Mouse (Mus musculus) midbrain, embryonic 14.5 days (tissue): Measurements from ENCODE around the gene Btg3. TPM values are rescaled to one million over a fixed set of nuclear protein-coding genes. Genes with fewer than 3 reads are reported as not detected.

Experiments used
- ATAC-seq: fragments of 200-750 bp; cut with Nextera tagmentation; 2 replicates; pipeline ENCODE4 v1.8.0; 2017; ENCODE audit warnings: moderate number of reproducible peaks, moderate library complexity; ENCODE audit not compliant: low FRiP score, low TSS enrichment
- DNase-seq: peaks from one replicate; pipeline ENCODE4 v3.0.0-alpha.2; 2015
- H3K27ac ChIP-seq: fragments of 300-500 bp; sonication (generic); replicated peaks from 2 replicates; pipeline ENCODE4 v1.5.1; 2014; ENCODE audit warnings: mild to moderate bottlenecking, low read depth, low read length, moderate library complexity
- H3K27me3 ChIP-seq: fragments of 300-500 bp; sonication (generic); 2 replicates; pipeline ENCODE4 v1.6.1; 2014; ENCODE audit warnings: low read length, control low read depth, mixed read lengths; ENCODE audit not compliant: control insufficient read depth, insufficient read depth
- H3K36me3 ChIP-seq: fragments of 300-500 bp; sonication (generic); 2 replicates; pipeline ENCODE4 v1.6.1; 2014; ENCODE audit warnings: low read length, control low read depth; ENCODE audit not compliant: control insufficient read depth, insufficient read depth
- H3K4me1 ChIP-seq: fragments of 300-500 bp; sonication (generic); 2 replicates; pipeline ENCODE4 v1.6.1; 2014; ENCODE audit warnings: mild to moderate bottlenecking, antibody characterized with exemption, low read length, control low read depth; ENCODE audit not compliant: control insufficient read depth, insufficient read depth
- H3K4me2 ChIP-seq: fragments of 300-500 bp; sonication (generic); 2 replicates; pipeline ENCODE4 v1.6.1; 2014; ENCODE audit warnings: mild to moderate bottlenecking, low read length, moderate library complexity
- H3K4me3 ChIP-seq: fragments of 300-500 bp; sonication (generic); replicated peaks from 2 replicates; pipeline ENCODE4 v1.5.1; 2014; ENCODE audit warnings: low read depth, low read length
- H3K9ac ChIP-seq: fragments of 300-500 bp; sonication (generic); replicated peaks from 2 replicates; pipeline ENCODE4 v1.6.1; 2014; ENCODE audit warnings: mild to moderate bottlenecking, low read length, moderate library complexity
- H3K9me3 ChIP-seq: fragments of 300-500 bp; sonication (generic); 2 replicates; pipeline ENCODE4 v1.6.1; 2016; ENCODE audit warnings: low read length, control low read depth, mixed read lengths; ENCODE audit not compliant: control insufficient read depth
- WGBS: fragments of 180-500 bp; shearing (Covaris S2); extraction: QIAGEN DNeasy Blood & Tissue Kit; methylation state at CpG from one replicate; pipeline ENCODE4 v1.1.7; 2014; 5-methylcytosine and 5-hydroxymethylcytosine counted together
- polyA plus RNA-seq: library from polyadenylated mRNA; unstranded; fragments of >200 nt; fragmentation: Nextera tagmentation; extraction: Ambion mirVana; gene quantifications from 2 replicates; pipeline ENCODE4 v1.2.1, GENCODE M21; 2014

Gene Btg3
- polyA plus RNA-seq, 1 experiment from 2014 or later = 22.9 TPM

- ATAC-seq = no peak
- WGBS = 62% methylated on average over 8 of the region's 8 CpGs
- H3K9ac ChIP-seq = no peak overlapping the region
- H3K36me3 ChIP-seq = peaks cover 53% of the 10 kb centered on the region
- no peak overlapping the region for H3K4me3 ChIP-seq
- no peak overlapping the region for H3K4me2 ChIP-seq
- H3K4me1 ChIP-seq = no peaks in the 10 kb centered on the region
- DNase-seq = no peak
- no peaks in the 10 kb centered on the region for H3K27me3 ChIP-seq
- H3K9me3 ChIP-seq = no peaks in the 10 kb centered on the region
- no peak overlapping the region for H3K27ac ChIP-seq
These were observed 39.8 kb downstream of the Btg3 start for GRCm38 (mm10) chr16:78337226-78337625.

DNA sequence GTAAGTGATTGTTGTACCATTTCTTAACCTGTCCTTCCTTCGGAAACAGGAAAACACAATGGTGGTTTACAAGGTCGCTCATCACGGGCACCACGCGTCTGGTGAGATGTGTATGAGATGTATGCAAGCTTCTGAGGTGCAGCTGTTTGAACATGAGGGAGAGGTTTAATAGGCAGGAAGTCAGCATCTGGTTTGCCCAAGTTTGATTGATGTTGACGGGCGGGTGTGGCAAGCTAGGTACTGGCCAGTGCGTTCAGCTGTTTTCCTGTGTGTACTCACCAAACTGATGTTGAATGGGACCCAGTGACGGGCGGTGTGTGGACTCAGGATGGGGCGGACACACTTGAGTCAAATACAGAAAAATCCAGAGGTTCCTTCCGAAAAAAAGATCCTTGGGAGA, 49.0 kb downstream of the Btg3 start:
- no peak overlapping the region for H3K4me2 ChIP-seq
- no peaks in the 10 kb centered on the region for H3K9me3 ChIP-seq
- no peak overlapping the region for H3K27ac ChIP-seq
- H3K4me3 ChIP-seq = no peak overlapping the region
- ATAC-seq = no peak
- no peak for DNase-seq
- peaks cover under 1% of the 10 kb centered on the region; the same call in 1 of the 2 replicates for H3K4me1 ChIP-seq
- WGBS = 96% methylated on average over 12 of the region's 12 CpGs
- no peaks in the 10 kb centered on the region for H3K27me3 ChIP-seq
- H3K36me3 ChIP-seq = peaks cover 68% of the 10 kb centered on the region
- no peak overlapping the region for H3K9ac ChIP-seq

DNA sequence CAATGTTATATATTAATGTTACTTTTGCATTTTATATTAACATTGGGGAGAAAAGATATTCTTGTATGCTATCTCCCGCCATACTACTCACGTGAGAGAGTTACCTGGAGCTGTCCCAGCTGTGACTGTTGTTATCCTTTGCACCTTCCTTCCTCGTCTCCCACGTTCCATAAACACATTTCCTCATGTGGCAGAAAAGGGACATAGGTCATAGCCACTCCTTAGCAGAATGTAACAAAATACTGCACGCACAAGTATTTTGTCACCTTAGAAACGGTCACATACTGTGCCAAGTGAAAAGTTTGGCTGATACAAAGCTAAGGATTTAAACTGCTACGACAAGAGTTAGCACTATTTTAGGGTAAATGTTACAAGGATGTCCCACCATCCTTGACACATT, 49.4 kb downstream of the Btg3 start:
- Histone ChIP-seq H3K36me3 (peaks cover 64% of the 10 kb centered on the region), H3K4me1 (peaks cover 5% of the 10 kb centered on the region; the same call in 1 of the 2 replicates), H3K27me3 (no peaks in the 10 kb centered on the region), H3K4me2 (no peak overlapping the region), H3K27ac (no peak overlapping the region), H3K9me3 (no peaks in the 10 kb centered on the region), H3K9ac (no peak overlapping the region), H3K4me3 (no peak overlapping the region)
- 96% methylated on average over 7 of the region's 7 CpGs for WGBS
- DNase-seq (no peak), ATAC-seq (no peak)

DNA sequence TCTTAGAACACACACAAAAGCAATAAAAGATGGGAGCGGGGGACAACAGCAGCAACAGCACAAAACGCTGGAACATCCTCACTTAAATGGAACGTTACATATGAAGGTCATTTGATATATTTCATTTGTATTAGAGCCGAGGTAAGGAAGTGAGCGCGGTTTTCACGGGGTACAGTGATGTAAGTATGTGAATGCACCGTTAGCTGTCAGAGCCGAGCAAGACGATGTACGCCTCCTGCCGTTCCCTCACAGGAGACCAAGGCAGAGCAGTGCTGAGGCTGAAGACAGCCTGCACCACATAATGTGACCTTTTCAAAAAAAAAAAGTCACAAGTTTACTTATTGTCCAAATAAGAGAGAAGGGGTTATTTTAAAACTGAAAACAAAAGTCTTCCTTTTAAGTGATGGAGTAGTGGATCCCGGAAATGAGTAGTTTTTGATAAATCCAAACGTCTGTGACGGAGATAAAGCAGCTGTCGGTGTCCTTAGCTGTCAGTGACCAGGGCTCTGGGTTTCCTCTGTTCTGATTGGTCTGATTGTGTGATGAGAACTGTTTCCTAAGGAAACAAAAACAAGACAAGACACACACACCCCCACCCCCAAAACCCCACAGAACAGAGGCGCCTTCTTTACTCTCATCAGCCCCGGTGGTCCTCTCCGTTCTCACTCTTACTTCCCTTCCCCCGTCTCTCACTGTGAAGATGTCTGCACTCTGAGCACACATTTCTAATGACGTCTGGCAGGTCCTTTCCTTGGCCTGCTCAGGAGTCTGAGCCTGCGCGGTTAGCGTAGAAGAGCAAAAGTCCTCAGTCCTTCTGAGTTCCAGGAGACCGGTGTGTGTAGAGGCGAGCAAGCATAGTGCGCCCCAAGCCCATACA, 50.8 kb downstream of the Btg3 start:
- DNase-seq = no peak
- H3K27ac ChIP-seq = no peak overlapping the region
- H3K9me3 ChIP-seq = no peaks in the 10 kb centered on the region
- peaks cover 17% of the 10 kb centered on the region for H3K4me1 ChIP-seq
- peaks cover 54% of the 10 kb centered on the region for H3K36me3 ChIP-seq
- H3K4me3 ChIP-seq = no peak overlapping the region
- no peak overlapping the region for H3K4me2 ChIP-seq
- WGBS = 88% methylated on average over 27 of the region's 27 CpGs
- H3K9ac ChIP-seq = no peak overlapping the region
- H3K27me3 ChIP-seq = no peaks in the 10 kb centered on the region
- no peak for ATAC-seq

GRCm38 (mm10) chr16:78322140-78322539, 54.9 kb downstream of the Btg3 start:
- DNase-seq (peak; percentile 59), ATAC-seq (no peak; the same call in 1 of the 2 replicates)
- 4% methylated on average over 7 of the region's 7 CpGs for WGBS
- 0 out of 2 replicates have a peak overlapping the region, but pooled peaks have one; percentile 33 for H3K27ac ChIP-seq
- no peak overlapping the region for H3K9ac ChIP-seq
- H3K4me3 ChIP-seq = no peak overlapping the region
- H3K4me1 ChIP-seq = peaks cover 22% of the 10 kb centered on the region
- H3K27me3 ChIP-seq = no peaks in the 10 kb centered on the region
- H3K4me2 ChIP-seq = peak overlapping the region; percentile 12
- H3K9me3 ChIP-seq = no peaks in the 10 kb centered on the region
- peaks cover 20% of the 10 kb centered on the region for H3K36me3 ChIP-seq

DNA sequence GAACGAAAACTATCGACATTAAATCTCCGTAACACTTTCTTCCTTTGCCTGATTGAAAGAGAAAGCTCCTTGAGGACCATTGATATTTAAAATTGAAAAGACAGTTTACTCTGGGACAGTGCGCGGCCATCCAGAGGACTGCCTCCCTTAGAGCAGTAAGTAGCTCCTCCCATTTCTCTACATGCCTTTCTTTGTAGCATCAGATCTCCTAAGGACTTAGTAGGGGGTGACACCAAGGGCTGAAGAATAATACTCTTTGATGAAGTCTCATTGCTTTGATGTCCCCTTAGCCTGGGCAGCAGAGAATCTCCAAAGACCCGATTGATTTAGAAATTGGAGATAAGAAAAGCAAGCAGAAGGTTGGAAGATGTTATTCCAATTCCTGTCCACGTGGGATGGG, 55.4 kb downstream of the Btg3 start:
- no peaks in the 10 kb centered on the region for H3K9me3 ChIP-seq
- H3K4me1 ChIP-seq = peaks cover 22% of the 10 kb centered on the region
- H3K4me2 ChIP-seq = peak overlapping the region; percentile 12
- H3K36me3 ChIP-seq = peaks cover 14% of the 10 kb centered on the region
- peak; percentile 32 for DNase-seq
- no peak overlapping the region for H3K9ac ChIP-seq
- 0 out of 2 replicates have a peak overlapping the region, but pooled peaks have one; percentile 33 for H3K27ac ChIP-seq
- 0 out of 2 replicates have a peak, but pooled peaks have one; percentile 48 for ATAC-seq
- WGBS = 2% methylated on average over 7 of the region's 7 CpGs
- no peaks in the 10 kb centered on the region for H3K27me3 ChIP-seq
- H3K4me3 ChIP-seq = no peak overlapping the region

GRCm38 (mm10) chr16:78319711-78320110, 57.3 kb downstream of the Btg3 start:
- Histone ChIP-seq H3K9me3 (no peaks in the 10 kb centered on the region), H3K27me3 (no peaks in the 10 kb centered on the region), H3K36me3 (no peaks in the 10 kb centered on the region), H3K27ac (no peak overlapping the region), H3K4me1 (peaks cover 22% of the 10 kb centered on the region), H3K4me3 (no peak overlapping the region), H3K9ac (no peak overlapping the region), H3K4me2 (no peak overlapping the region)
- 67% methylated on average over 7 of the region's 7 CpGs for WGBS
- DNase-seq = no peak
- no peak for ATAC-seq

DNA sequence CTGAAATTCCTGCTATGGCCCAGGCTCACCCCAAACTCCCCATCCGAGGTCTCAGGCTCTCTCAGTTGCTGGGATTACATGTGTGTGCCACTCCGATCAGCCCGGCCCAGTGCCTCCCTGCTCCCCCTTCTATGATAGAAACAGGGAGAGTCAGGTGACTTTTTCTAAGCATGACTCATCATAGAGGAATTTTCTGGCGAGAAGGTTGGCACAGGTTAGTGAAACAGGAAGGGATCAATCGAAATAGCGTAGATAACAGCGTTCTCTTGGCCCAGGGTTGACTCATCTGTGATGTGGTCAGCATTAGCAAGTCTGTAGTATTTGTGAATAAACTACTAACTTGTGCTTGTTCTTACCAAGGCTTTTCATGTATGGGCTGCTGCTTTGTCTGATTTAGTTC, 59.0 kb downstream of the Btg3 start:
- Histone ChIP-seq H3K9ac (no peak overlapping the region), H3K27me3 (no peaks in the 10 kb centered on the region), H3K4me1 (peaks cover 36% of the 10 kb centered on the region), H3K4me2 (no peak overlapping the region), H3K36me3 (no peaks in the 10 kb centered on the region), H3K27ac (no peak overlapping the region), H3K4me3 (no peak overlapping the region), H3K9me3 (no peaks in the 10 kb centered on the region)
- ATAC-seq = no peak
- no peak for DNase-seq
- WGBS = 90% methylated on average over 7 of the region's 7 CpGs

- no peaks in the 10 kb centered on the region for H3K36me3 ChIP-seq
- no peak overlapping the region for H3K4me3 ChIP-seq
- H3K9me3 ChIP-seq = no peaks in the 10 kb centered on the region
- H3K4me1 ChIP-seq = peaks cover 28% of the 10 kb centered on the region
- H3K4me2 ChIP-seq = no peak overlapping the region
- no peaks in the 10 kb centered on the region for H3K27me3 ChIP-seq
- ATAC-seq = no peak
- no peak overlapping the region for H3K9ac ChIP-seq
- peak; percentile 71 for DNase-seq
- no peak overlapping the region for H3K27ac ChIP-seq
- WGBS = 84% methylated on average over 9 of the region's 9 CpGs
These were observed 60.1 kb downstream of the Btg3 start for GRCm38 (mm10) chr16:78316849-78317248.
